ENCODE assay signal across 13 mouse cellular contexts in genomic region chr1:51687484-51688223, GRCm38 (mm10).
DNase-seq lines count a peak whose midpoint lies in the region; ATAC-seq and TF ChIP-seq lines count a peak whose summit lies in the region.
"Had no signal": no experiment of that assay in that cellular context is flagged by ENCODE, and none has a peak within 500 bp of the region (broad histone marks: within the 10 kb centered on the region; RNA-seq: fewer than 3 reads in every experiment).

No protein-coding gene starts in this region.

- no peaks in the 10 kb centered on the region for H3K9me3 ChIP-seq in forebrain, embryonic 11.5 days (ENCODE audit: control insufficient read depth, low read length)
- no peaks in the 10 kb centered on the region for H3K9me3 ChIP-seq in limb, embryonic 10.5 days (replicated peaks)
- no peaks in the 10 kb centered on the region for H3K9me3 ChIP-seq in stomach, postnatal 0 days (ENCODE audit: control insufficient read depth, low read length)

- no peak overlapping the region for H3K4me3 ChIP-seq in forebrain, embryonic 11.5 days (ENCODE audit: low read depth, low read length)
- no peak overlapping the region for H3K4me3 ChIP-seq in limb, embryonic 10.5 days
- no peak overlapping the region for H3K4me3 ChIP-seq in stomach, postnatal 0 days (ENCODE audit: low read depth, low read length)
- H3K4me3 ChIP-seq: myocyte had no signal

- H3K27me3 ChIP-seq in forebrain, embryonic 11.5 days (ENCODE audit: control insufficient read depth, insufficient read depth, low read length): no peaks in the 10 kb centered on the region
- H3K27me3 ChIP-seq in limb, embryonic 10.5 days (ENCODE audit: low read depth, poor library complexity, severe bottlenecking): no peaks in the 10 kb centered on the region
- H3K27me3 ChIP-seq in stomach, postnatal 0 days (ENCODE audit: control insufficient read depth, insufficient read depth, low read length): no peaks in the 10 kb centered on the region
- H3K27me3 ChIP-seq: CH12.LX had no signal

- no peak overlapping the region for H3K4me2 ChIP-seq in forebrain, embryonic 11.5 days (ENCODE audit: low read depth, low read length, severe bottlenecking)
- H3K4me2 ChIP-seq in stomach, postnatal 0 days (replicated peaks; ENCODE audit: low read depth): no peak overlapping the region

- no peak for TF ChIP-seq EP300 in stomach, postnatal 0 days (optimal IDR thresholded peaks at IDR 0.05)

- WGBS in forebrain, embryonic 11.5 days: 35% methylated on average over 7 of the region's 7 CpGs
- WGBS in limb, embryonic 10.5 days: 47% methylated on average over 7 of the region's 7 CpGs
- WGBS in stomach, postnatal 0 days: 38% methylated on average over 7 of the region's 7 CpGs

- peak; percentile 77 for ATAC-seq in forebrain, embryonic 11.5 days (replicated peaks; ENCODE audit: low FRiP score)
- no peak for ATAC-seq in stomach, postnatal 0 days (ENCODE audit: low FRiP score, low TSS enrichment)

- peak; percentile 26 for DNase-seq in lung, postnatal 36 days
- DNase-seq in lung, postnatal 4 days: no peak
- no peak for DNase-seq in forebrain, embryonic 11.5 days (ENCODE audit: low spot score)
- DNase-seq in limb, embryonic 10.5 days (ENCODE audit: low spot score): no peak
- DNase-seq in stomach, postnatal 0 days (ENCODE audit: low spot score): peak; percentile 21
- DNase-seq in T-cell, adult 2 months (ENCODE audit: low spot score): no peak
- DNase-seq in cerebellum, adult 18-20 months: no peak
- DNase-seq in adipocyte (ENCODE audit: low spot score): no peak
- DNase-seq: cerebellum, adult 2 months; thymus, adult 18-20 months had no signal

- no peak overlapping the region; the same call in 1 of the 2 replicates for H3K9ac ChIP-seq in forebrain, embryonic 11.5 days (ENCODE audit: low read length)
- H3K9ac ChIP-seq in stomach, postnatal 0 days (ENCODE audit: low read length): no peak overlapping the region
- H3K9ac ChIP-seq: liver, embryonic 14.5 days had no signal

- no peaks in the 10 kb centered on the region for H3K36me3 ChIP-seq in forebrain, embryonic 11.5 days (ENCODE audit: control insufficient read depth, insufficient read depth, low read length)
- no peaks in the 10 kb centered on the region for H3K36me3 ChIP-seq in limb, embryonic 10.5 days
- H3K36me3 ChIP-seq in stomach, postnatal 0 days (ENCODE audit: control insufficient read depth, insufficient read depth, low read length): no peaks in the 10 kb centered on the region

- H3K27ac ChIP-seq in forebrain, embryonic 11.5 days (ENCODE audit: low read depth, low read length): no peak overlapping the region
- peak overlapping the region; percentile 58; the same call in 1 of the 2 replicates for H3K27ac ChIP-seq in limb, embryonic 10.5 days
- H3K27ac ChIP-seq in stomach, postnatal 0 days (replicated peaks): no peak overlapping the region
- H3K27ac ChIP-seq: liver, embryonic 14.5 days had no signal

- no peak for TF ChIP-seq CTCF in stomach, postnatal 0 days (IDR thresholded peaks at IDR 0.05; ENCODE audit: low read depth)

- H3K4me1 ChIP-seq in forebrain, embryonic 11.5 days (replicated peaks; ENCODE audit: control insufficient read depth, insufficient read depth, low read length): peaks cover 3% of the 10 kb centered on the region; the same call in 1 of the 2 replicates
- H3K4me1 ChIP-seq in limb, embryonic 10.5 days: peaks cover 11% of the 10 kb centered on the region
- H3K4me1 ChIP-seq in stomach, postnatal 0 days (replicated peaks; ENCODE audit: control insufficient read depth, insufficient read depth): no peaks in the 10 kb centered on the region

Comparison
In these comparisons a context has a peak if more than half of its experiments do, and no peak if none do; other contexts are left out.
1. DNase-seq: peak in lung, postnatal 36 days (single experiment) and stomach, postnatal 0 days (single experiment); none in lung, postnatal 4 days (0 of 2), forebrain, embryonic 11.5 days (single experiment), limb, embryonic 10.5 days (single experiment), T-cell, adult 2 months (single experiment), cerebellum, adult 18-20 months (0 of 2) and adipocyte (single experiment).